Mouse (Mus musculus) liver, embryonic 14.5 days (tissue): ENCODE measurements around the gene Diras2.

Source experiments
- CTCF ChIP-seq: IDR thresholded peaks from 2 replicates; pipeline ENCODE4 v1.5.1; 2016; ENCODE audit warnings: antibody characterized with exemption, low read depth, control low read depth
- EP300 ChIP-seq: IDR thresholded peaks from 2 replicates; pipeline ENCODE4 v1.6.1; 2016; ENCODE audit warnings: antibody characterized with exemption, low read depth

DNA sequence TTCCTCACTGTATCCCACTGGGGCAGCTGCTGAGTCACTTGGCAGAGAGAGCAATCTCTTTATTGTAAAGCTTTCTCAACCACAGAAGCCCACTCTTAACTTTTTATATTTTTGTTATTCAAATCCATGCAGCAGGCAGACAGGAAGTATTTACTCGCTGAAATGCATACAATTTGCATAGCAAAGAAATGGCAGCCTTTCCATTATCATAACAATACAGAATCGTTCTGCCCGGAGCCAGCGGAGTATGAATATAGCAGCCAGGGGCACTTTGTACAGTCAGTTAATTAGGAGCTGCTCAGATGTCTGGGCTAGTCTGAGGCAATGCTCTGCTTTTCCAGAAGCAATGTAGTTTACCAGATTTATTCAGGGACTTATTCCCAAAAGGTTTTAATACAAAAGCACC is 31.1 kb upstream of the Diras2 start:
- TF ChIP-seq CTCF = no peak
- TF ChIP-seq EP300 = no peak
